Mouse (Mus musculus): ENCODE results near the gene Gm49322. TPM values are rescaled to one million over a fixed set of nuclear protein-coding genes. Genes with fewer than 3 reads are reported as not detected.

Gm49322 gene
- 0.50 TPM for polyA plus RNA-seq (2014; fragmentation: Illumina TruSeq; extraction: RNeasy Lipid Tissue Mini Kit (QIAGEN cat#74804); ENCODE audit: low read depth, low replicate concordance)

GRCm38 (mm10) chr10:80605721-80606120 lies at the start of gene Gm49322:
Gene Gm49322 (plus strand): TSS chr10:80606021.

GRCm38 (mm10) chr10:80561116-80561944 lies 44.5 kb upstream of the Gm49322 start, which contains the start of gene Rexo1:
Gene Rexo1 (minus strand): TSS chr10:80561560.

GRCm38 (mm10) chr10:80577195-80578130 lies 28.4 kb upstream of the Gm49322 start, which contains the start of gene Klf16:
Gene Klf16 (minus strand): TSS chr10:80577321.

GRCm38 (mm10) chr10:80589879-80590854 lies 15.7 kb upstream of the Gm49322 start, which contains the start of gene Abhd17a:
Gene Abhd17a (minus strand): TSS chr10:80590341.

GRCm38 (mm10) chr10:80602698-80603325 lies 3.0 kb upstream of the Gm49322 start, which contains the start of the genes Scamp4 and Adat3:
Gene Scamp4 (plus strand): TSS chr10:80602872.
Gene Adat3 (plus strand): TSS chr10:80602880.

GRCm38 (mm10) chr10:80622661-80623456 lies 17.0 kb downstream of the Gm49322 start, which contains the start of gene Csnk1g2:
Gene Csnk1g2 (plus strand): TSS chr10:80622838.

GRCm38 (mm10) chr10:80656863-80657623 lies 51.2 kb downstream of the Gm49322 start, which contains the start of gene Btbd2:
Gene Btbd2 (minus strand): TSS chr10:80657071.

Other genes starting within 250 kb of the Gm49322 start
- 3.1 TPM for gene Plk5, start 249.6 kb upstream of the Gm49322 start, polyA plus RNA-seq (2014; fragmentation: Illumina TruSeq; extraction: RNeasy Lipid Tissue Mini Kit (QIAGEN cat#74804); ENCODE audit: low read depth, low replicate concordance)
- 6.2 TPM for gene Mex3d, start 218.4 kb upstream of the Gm49322 start, polyA plus RNA-seq (2014; fragmentation: Illumina TruSeq; extraction: RNeasy Lipid Tissue Mini Kit (QIAGEN cat#74804); ENCODE audit: low read depth, low replicate concordance)
- 93.3 TPM for gene Mbd3, start 206.5 kb upstream of the Gm49322 start, polyA plus RNA-seq (2014; fragmentation: Illumina TruSeq; extraction: RNeasy Lipid Tissue Mini Kit (QIAGEN cat#74804); ENCODE audit: low read depth, low replicate concordance)
- 2,281 TPM for gene Uqcr11, start 199.2 kb upstream of the Gm49322 start, polyA plus RNA-seq (2014; fragmentation: Illumina TruSeq; extraction: RNeasy Lipid Tissue Mini Kit (QIAGEN cat#74804); ENCODE audit: low read depth, low replicate concordance)
- gene Tcf3, start 172.4 kb upstream of the Gm49322 start, polyA plus RNA-seq (2014; fragmentation: Illumina TruSeq; extraction: RNeasy Lipid Tissue Mini Kit (QIAGEN cat#74804); ENCODE audit: low read depth, low replicate concordance) = 17.6 TPM
- 0.08 TPM for gene Onecut3, start 111.2 kb upstream of the Gm49322 start, polyA plus RNA-seq (2014; fragmentation: Illumina TruSeq; extraction: RNeasy Lipid Tissue Mini Kit (QIAGEN cat#74804); ENCODE audit: low read depth, low replicate concordance)
- not detected for gene Atp8b3, start 66.9 kb upstream of the Gm49322 start, polyA plus RNA-seq (2014; fragmentation: Illumina TruSeq; extraction: RNeasy Lipid Tissue Mini Kit (QIAGEN cat#74804); ENCODE audit: low read depth, low replicate concordance)
- 12.6 TPM for gene Rexo1, start 44.5 kb upstream of the Gm49322 start, polyA plus RNA-seq (2014; fragmentation: Illumina TruSeq; extraction: RNeasy Lipid Tissue Mini Kit (QIAGEN cat#74804); ENCODE audit: low read depth, low replicate concordance)
- gene Klf16, start 28.7 kb upstream of the Gm49322 start, polyA plus RNA-seq (2014; fragmentation: Illumina TruSeq; extraction: RNeasy Lipid Tissue Mini Kit (QIAGEN cat#74804); ENCODE audit: low read depth, low replicate concordance) = 4.1 TPM
- gene Abhd17a, start 15.7 kb upstream of the Gm49322 start, polyA plus RNA-seq (2014; fragmentation: Illumina TruSeq; extraction: RNeasy Lipid Tissue Mini Kit (QIAGEN cat#74804); ENCODE audit: low read depth, low replicate concordance) = 36.9 TPM
- gene Scamp4, start 3.1 kb upstream of the Gm49322 start, polyA plus RNA-seq (2014; fragmentation: Illumina TruSeq; extraction: RNeasy Lipid Tissue Mini Kit (QIAGEN cat#74804); ENCODE audit: low read depth, low replicate concordance) = 35.7 TPM
- gene Adat3, start 3.1 kb upstream of the Gm49322 start, polyA plus RNA-seq (2014; fragmentation: Illumina TruSeq; extraction: RNeasy Lipid Tissue Mini Kit (QIAGEN cat#74804); ENCODE audit: low read depth, low replicate concordance) = 1.7 TPM
- gene Csnk1g2, start 16.8 kb downstream of the Gm49322 start, polyA plus RNA-seq (2014; fragmentation: Illumina TruSeq; extraction: RNeasy Lipid Tissue Mini Kit (QIAGEN cat#74804); ENCODE audit: low read depth, low replicate concordance) = 87.7 TPM
- gene Btbd2, start 51.0 kb downstream of the Gm49322 start, polyA plus RNA-seq (2014; fragmentation: Illumina TruSeq; extraction: RNeasy Lipid Tissue Mini Kit (QIAGEN cat#74804); ENCODE audit: low read depth, low replicate concordance) = 42.0 TPM
- 159 TPM for gene Mknk2, start 72.1 kb downstream of the Gm49322 start, polyA plus RNA-seq (2014; fragmentation: Illumina TruSeq; extraction: RNeasy Lipid Tissue Mini Kit (QIAGEN cat#74804); ENCODE audit: low read depth, low replicate concordance)
- 5.6 TPM for gene Mob3a, start 96.0 kb downstream of the Gm49322 start, polyA plus RNA-seq (2014; fragmentation: Illumina TruSeq; extraction: RNeasy Lipid Tissue Mini Kit (QIAGEN cat#74804); ENCODE audit: low read depth, low replicate concordance)
- gene Izumo4, start 96.2 kb downstream of the Gm49322 start, polyA plus RNA-seq (2014; fragmentation: Illumina TruSeq; extraction: RNeasy Lipid Tissue Mini Kit (QIAGEN cat#74804); ENCODE audit: low read depth, low replicate concordance) = 17.2 TPM
- 44.0 TPM for gene Ap3d1, start 136.2 kb downstream of the Gm49322 start, polyA plus RNA-seq (2014; fragmentation: Illumina TruSeq; extraction: RNeasy Lipid Tissue Mini Kit (QIAGEN cat#74804); ENCODE audit: low read depth, low replicate concordance)
- gene Dot1l, start 149.2 kb downstream of the Gm49322 start, polyA plus RNA-seq (2014; fragmentation: Illumina TruSeq; extraction: RNeasy Lipid Tissue Mini Kit (QIAGEN cat#74804); ENCODE audit: low read depth, low replicate concordance) = 36.2 TPM
- gene Sf3a2, start 192.2 kb downstream of the Gm49322 start, polyA plus RNA-seq (2014; fragmentation: Illumina TruSeq; extraction: RNeasy Lipid Tissue Mini Kit (QIAGEN cat#74804); ENCODE audit: low read depth, low replicate concordance) = 24.0 TPM
- gene Plekhj1, start 192.6 kb downstream of the Gm49322 start, polyA plus RNA-seq (2014; fragmentation: Illumina TruSeq; extraction: RNeasy Lipid Tissue Mini Kit (QIAGEN cat#74804); ENCODE audit: low read depth, low replicate concordance) = 33.0 TPM
- gene Amh, start 199.2 kb downstream of the Gm49322 start, polyA plus RNA-seq (2014; fragmentation: Illumina TruSeq; extraction: RNeasy Lipid Tissue Mini Kit (QIAGEN cat#74804); ENCODE audit: low read depth, low replicate concordance) = not detected
- 0.52 TPM for gene Jsrp1, start 207.5 kb downstream of the Gm49322 start, polyA plus RNA-seq (2014; fragmentation: Illumina TruSeq; extraction: RNeasy Lipid Tissue Mini Kit (QIAGEN cat#74804); ENCODE audit: low read depth, low replicate concordance)
- 873 TPM for gene Oaz1, start 220.6 kb downstream of the Gm49322 start, polyA plus RNA-seq (2014; fragmentation: Illumina TruSeq; extraction: RNeasy Lipid Tissue Mini Kit (QIAGEN cat#74804); ENCODE audit: low read depth, low replicate concordance)
- 10.1 TPM for gene Lingo3, start 238.0 kb downstream of the Gm49322 start, polyA plus RNA-seq (2014; fragmentation: Illumina TruSeq; extraction: RNeasy Lipid Tissue Mini Kit (QIAGEN cat#74804); ENCODE audit: low read depth, low replicate concordance)
- 71.8 TPM for gene Lsm7, start 249.2 kb downstream of the Gm49322 start, polyA plus RNA-seq (2014; fragmentation: Illumina TruSeq; extraction: RNeasy Lipid Tissue Mini Kit (QIAGEN cat#74804); ENCODE audit: low read depth, low replicate concordance)
- gene Sppl2b, start 249.3 kb downstream of the Gm49322 start, polyA plus RNA-seq (2014; fragmentation: Illumina TruSeq; extraction: RNeasy Lipid Tissue Mini Kit (QIAGEN cat#74804); ENCODE audit: low read depth, low replicate concordance) = 16.7 TPM